Mouse (Mus musculus) layer of hippocampus, adult 9-10 months (tissue): ENCODE measurements at regions not wholly inside any gene's neighbourhood (a gene's known extent, or its start where the extent isn't known, plus 50 kb on each side); places are given as distances from the start of the nearest gene placed in this dataset.

Source experiments
- DNase-seq: peaks from one replicate; pipeline ENCODE4 v3.0.0; 2022; ENCODE audit warnings: low spot score

GRCm38 (mm10) chr6:100973366-100974090 is 140.1 kb downstream of the Ppp4r2 start:
- DNase-seq = no peak

GRCm38 (mm10) chr6:100974716-100975115 is 141.3 kb downstream of the Ppp4r2 start:
- DNase-seq = no peak

- DNase-seq = no peak
Observed at GRCm38 (mm10) chr6:100975835-100976234, 142.4 kb downstream of the Ppp4r2 start.

- DNase-seq = no peak
Observed at GRCm38 (mm10) chr6:100977201-100977691, 143.8 kb downstream of the Ppp4r2 start.

- no peak for DNase-seq
Observed at GRCm38 (mm10) chr6:100978113-100978512, 144.7 kb downstream of the Ppp4r2 start.

- DNase-seq = no peak
Observed at GRCm38 (mm10) chr6:100978727-100979460, 145.5 kb downstream of the Ppp4r2 start.

GRCm38 (mm10) chr6:100980156-100980555 is 146.7 kb downstream of the Ppp4r2 start:
- DNase-seq = no peak

- DNase-seq = no peak
Observed at GRCm38 (mm10) chr6:100984861-100985260, 151.4 kb downstream of the Ppp4r2 start.

GRCm38 (mm10) chr6:100985334-100985937 is 152.0 kb downstream of the Ppp4r2 start:
- DNase-seq = no peak

GRCm38 (mm10) chr6:100988521-100988920 is 155.1 kb downstream of the Ppp4r2 start:
- DNase-seq = no peak

GRCm38 (mm10) chr6:100993421-100993820 is 160.0 kb downstream of the Ppp4r2 start:
- DNase-seq = no peak

- DNase-seq = no peak
Observed at GRCm38 (mm10) chr6:100995874-100996560, 162.6 kb downstream of the Ppp4r2 start.

- no peak for DNase-seq
Observed at GRCm38 (mm10) chr6:100998285-100998684, 164.9 kb downstream of the Ppp4r2 start.

GRCm38 (mm10) chr6:101003901-101004300 is 170.5 kb downstream of the Ppp4r2 start:
- DNase-seq = no peak

GRCm38 (mm10) chr6:101021650-101022049 is 188.2 kb downstream of the Ppp4r2 start:
- no peak for DNase-seq

- no peak for DNase-seq
Observed at GRCm38 (mm10) chr6:101025816-101026215, 192.4 kb downstream of the Ppp4r2 start.

- DNase-seq = no peak
Observed at GRCm38 (mm10) chr6:101027462-101027861, 194.0 kb downstream of the Ppp4r2 start.

- no peak for DNase-seq
Observed at GRCm38 (mm10) chr6:101029436-101029835, 196.0 kb downstream of the Ppp4r2 start.

- DNase-seq = no peak
Observed at GRCm38 (mm10) chr6:101030451-101031125, 197.2 kb downstream of the Ppp4r2 start.

- no peak for DNase-seq
Observed at GRCm38 (mm10) chr6:101046755-101047154, 213.3 kb downstream of the Ppp4r2 start.

GRCm38 (mm10) chr6:101047195-101047594 is 213.8 kb downstream of the Ppp4r2 start:
- no peak for DNase-seq

GRCm38 (mm10) chr6:101048431-101048830 is 215.0 kb downstream of the Ppp4r2 start:
- DNase-seq = no peak
